Mouse (Mus musculus) neural tube, embryonic 11.5 days (tissue): Measurements from ENCODE around the gene Qsox1. TPM values are rescaled to one million over a fixed set of nuclear protein-coding genes. Genes with fewer than 3 reads are reported as not detected.

Experiments used
- ATAC-seq: fragments of 200-750 bp; cut with Nextera tagmentation; 2 replicates; pipeline ENCODE4 v1.8.0; 2017; ENCODE audit warnings: moderate number of reproducible peaks, mild to moderate bottlenecking, moderate TSS enrichment, moderate library complexity; ENCODE audit not compliant: insufficient read depth, low FRiP score, low TSS enrichment
- DNase-seq: peaks from one replicate; pipeline ENCODE4 v3.0.0-alpha.2; 2015; ENCODE audit warnings: low spot score
- H3K27ac ChIP-seq: fragments of 300-500 bp; sonication (generic); 2 replicates; pipeline ENCODE4 v1.5.1; 2014; ENCODE audit warnings: low read depth, mild to moderate bottlenecking, low read length
- H3K27me3 ChIP-seq: fragments of 300-500 bp; sonication (generic); 2 replicates; pipeline ENCODE4 v1.6.1; 2014; ENCODE audit warnings: mild to moderate bottlenecking, low read length, mixed read lengths; ENCODE audit not compliant: control insufficient read depth, insufficient read depth
- H3K36me3 ChIP-seq: fragments of 300-500 bp; sonication (generic); 2 replicates; pipeline ENCODE4 v1.6.1; 2014; ENCODE audit warnings: mild to moderate bottlenecking, low read length, moderate library complexity, mixed read lengths; ENCODE audit not compliant: control insufficient read depth, insufficient read depth
- H3K4me1 ChIP-seq: fragments of 300-500 bp; sonication (generic); 2 replicates; pipeline ENCODE4 v1.6.1; 2014; ENCODE audit warnings: low read length, mixed read lengths; ENCODE audit not compliant: control insufficient read depth, insufficient read depth
- H3K4me2 ChIP-seq: fragments of 300-500 bp; sonication (generic); 2 replicates; pipeline ENCODE4 v1.6.1; 2014; ENCODE audit warnings: low read depth, mild to moderate bottlenecking, moderate library complexity
- H3K4me3 ChIP-seq: fragments of 300-500 bp; sonication (generic); 2 replicates; pipeline ENCODE4 v1.5.1; 2014; ENCODE audit warnings: low read depth, low read length
- H3K9ac ChIP-seq: fragments of 300-500 bp; sonication (generic); 2 replicates; pipeline ENCODE4 v1.6.1; 2014; ENCODE audit warnings: mild to moderate bottlenecking, low read length
- H3K9me3 ChIP-seq: fragments of 300-500 bp; sonication (generic); 2 replicates; pipeline ENCODE4 v1.6.1; 2016; ENCODE audit warnings: low read length; ENCODE audit not compliant: control insufficient read depth
- WGBS: fragments of 180-500 bp; shearing (Covaris S2); extraction: QIAGEN DNeasy Blood & Tissue Kit; methylation state at CpG from one replicate; pipeline ENCODE4 v1.1.7; 2014; 5-methylcytosine and 5-hydroxymethylcytosine counted together
- polyA plus RNA-seq: library from polyadenylated mRNA; unstranded; fragments of >200 nt; fragmentation: Nextera tagmentation; extraction: Ambion mirVana; gene quantifications from 2 replicates; pipeline ENCODE4 v1.2.1, GENCODE M21; 2014

Gene Qsox1
- polyA plus RNA-seq, 1 experiment from 2014 or later, result 10.3 TPM

DNA sequence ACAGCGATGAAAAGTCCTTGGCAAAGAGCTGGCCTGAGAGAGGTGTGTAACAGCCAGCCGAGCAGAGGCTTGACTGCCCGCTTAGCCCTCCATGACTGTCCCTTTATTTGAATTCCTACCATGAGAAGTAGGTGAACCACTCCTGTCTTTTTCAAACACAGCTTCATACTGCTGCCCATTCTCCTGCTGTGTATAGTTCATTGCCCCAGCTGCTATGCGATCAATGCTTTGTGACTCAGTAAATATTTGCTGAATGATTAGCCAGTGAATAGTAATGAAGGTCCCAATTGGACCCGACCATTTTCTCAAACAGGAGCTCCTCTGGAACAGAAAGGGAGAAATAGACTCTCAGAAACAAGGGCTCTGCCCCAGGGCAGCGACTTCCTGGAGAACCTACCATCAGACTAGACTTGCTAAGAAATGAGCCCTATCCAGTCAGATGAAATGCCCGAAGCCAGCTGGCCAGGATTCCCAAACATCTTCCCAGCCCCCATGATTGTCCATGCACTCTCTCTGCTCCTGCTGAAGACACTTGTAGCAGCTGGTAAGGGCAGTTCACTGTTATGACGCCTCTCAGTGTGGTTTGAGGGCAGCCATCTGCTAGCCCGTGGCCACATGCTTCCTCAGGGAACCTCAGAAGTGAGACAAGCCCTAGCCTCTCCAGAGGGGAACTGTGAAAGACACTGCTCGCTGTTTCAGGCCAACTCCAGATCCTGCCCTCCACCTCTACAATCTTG lies 2.8 kb downstream of the Qsox1 start:
- Histone ChIP-seq H3K27ac (no peak overlapping the region), H3K4me1 (peaks cover 11% of the 10 kb centered on the region; the same call in 1 of the 2 replicates), H3K36me3 (no peaks in the 10 kb centered on the region), H3K9ac (no peak overlapping the region), H3K4me3 (no peak overlapping the region), H3K4me2 (no peak overlapping the region), H3K9me3 (no peaks in the 10 kb centered on the region), H3K27me3 (no peaks in the 10 kb centered on the region)
- WGBS, result 67% methylated on average over 10 of the region's 10 CpGs
- no peak for ATAC-seq
- peak; percentile 19 for DNase-seq

DNA sequence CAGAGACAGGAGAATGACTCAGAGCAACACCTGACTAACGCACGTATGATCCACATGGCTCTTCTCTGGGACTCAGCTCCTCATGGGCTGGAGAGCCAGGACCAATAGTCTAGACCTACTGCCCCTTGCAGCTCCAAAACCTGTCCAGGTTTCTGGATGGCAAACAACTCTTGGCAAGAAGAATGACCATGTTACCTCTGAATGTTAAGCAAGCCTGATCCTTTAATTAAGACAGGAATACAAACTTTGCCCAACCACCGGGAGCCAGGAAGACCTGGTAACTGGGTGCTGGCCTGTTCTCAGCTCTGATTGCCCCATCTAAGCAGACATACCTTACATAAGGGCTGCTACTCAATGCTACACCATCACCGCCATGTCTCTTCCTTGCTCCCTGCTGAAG lies 4.4 kb downstream of the Qsox1 start:
- H3K4me2 ChIP-seq, result no peak overlapping the region
- H3K4me1 ChIP-seq, result peaks cover 11% of the 10 kb centered on the region; the same call in 1 of the 2 replicates
- no peak overlapping the region for H3K27ac ChIP-seq
- H3K27me3 ChIP-seq, result no peaks in the 10 kb centered on the region
- no peaks in the 10 kb centered on the region for H3K9me3 ChIP-seq
- DNase-seq (peak; percentile 3), ATAC-seq (no peak)
- H3K9ac ChIP-seq, result no peak overlapping the region
- 94% methylated on average over 4 of the region's 4 CpGs for WGBS
- no peak overlapping the region for H3K4me3 ChIP-seq
- H3K36me3 ChIP-seq, result no peaks in the 10 kb centered on the region

DNA sequence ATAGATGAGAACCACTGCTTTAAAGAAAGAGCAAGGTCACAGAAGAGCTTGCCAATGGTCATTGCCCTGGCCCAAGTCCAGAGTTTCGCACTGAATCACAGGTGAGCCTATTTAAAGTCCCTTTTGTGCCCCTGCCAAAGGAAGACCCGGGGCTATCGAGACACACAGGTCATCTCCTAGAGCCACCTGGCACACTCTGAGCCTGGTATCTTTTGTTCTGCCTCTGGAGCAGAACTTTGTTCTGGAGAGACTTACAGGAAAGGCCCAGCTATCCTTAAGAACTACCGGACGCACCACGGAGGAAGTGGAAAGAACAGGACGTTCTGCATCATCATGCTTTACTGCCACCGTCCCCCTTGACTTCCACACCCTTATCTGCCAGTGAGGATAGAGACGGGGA lies 7.1 kb downstream of the Qsox1 start:
- DNase-seq (peak; percentile 2), ATAC-seq (no peak)
- 92% methylated on average over 9 of the region's 9 CpGs for WGBS
- H3K9ac ChIP-seq, result no peak overlapping the region
- peaks cover 8% of the 10 kb centered on the region; the same call in 1 of the 2 replicates for H3K4me1 ChIP-seq
- no peaks in the 10 kb centered on the region for H3K9me3 ChIP-seq
- H3K4me2 ChIP-seq, result no peak overlapping the region
- no peaks in the 10 kb centered on the region for H3K27me3 ChIP-seq
- H3K36me3 ChIP-seq, result no peaks in the 10 kb centered on the region
- no peak overlapping the region for H3K27ac ChIP-seq
- no peak overlapping the region for H3K4me3 ChIP-seq

DNA sequence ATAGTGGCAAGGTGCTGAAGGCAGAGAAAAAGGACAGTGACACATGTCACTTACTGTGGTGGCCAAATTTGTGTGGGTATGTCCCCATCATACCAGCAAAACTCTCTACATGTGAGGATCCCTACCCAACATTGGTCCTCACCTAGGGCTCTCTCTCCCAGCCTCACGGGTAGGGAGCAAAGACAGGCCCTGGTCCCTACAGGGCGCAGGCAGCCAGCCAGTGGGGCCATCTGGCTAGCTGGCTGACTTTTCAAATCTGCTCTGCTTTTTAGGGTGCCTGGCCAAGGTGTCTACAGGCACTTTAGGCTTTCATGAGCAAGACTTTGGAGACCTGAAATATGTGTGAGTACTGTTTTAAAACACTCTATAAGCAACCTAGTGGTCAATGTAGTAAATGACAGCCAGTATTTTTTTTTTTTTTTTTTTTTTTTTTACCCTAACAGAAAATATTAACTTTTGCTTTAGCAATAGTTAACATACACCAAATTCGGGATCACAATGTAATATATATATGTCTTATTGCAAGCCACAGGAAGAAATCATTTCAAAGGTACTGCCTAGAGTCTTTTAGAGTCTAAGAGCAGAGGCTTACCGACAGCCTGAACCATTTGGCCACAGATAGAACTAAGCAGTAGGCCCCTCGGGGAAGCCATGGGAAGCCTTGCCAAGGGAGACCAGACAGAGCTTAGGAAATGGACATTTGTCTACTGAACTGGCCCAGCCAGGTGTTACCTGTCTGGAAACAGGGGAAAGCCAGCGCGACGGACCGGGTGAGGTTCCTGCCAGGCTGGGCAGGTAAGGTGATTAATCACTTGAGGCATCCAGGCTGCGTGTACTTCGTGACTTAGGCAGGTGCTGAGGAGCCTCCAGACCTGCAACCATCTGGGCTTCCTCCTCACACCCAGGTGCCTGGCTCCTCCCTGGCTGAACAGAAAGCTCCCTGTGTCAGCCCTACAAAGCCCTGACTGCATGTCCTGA lies 11.4 kb downstream of the Qsox1 start:
- no peak for DNase-seq
- Histone ChIP-seq H3K27me3 (no peaks in the 10 kb centered on the region), H3K9ac (no peak overlapping the region), H3K27ac (no peak overlapping the region), H3K4me2 (no peak overlapping the region), H3K4me3 (no peak overlapping the region), H3K4me1 (no peaks in the 10 kb centered on the region), H3K9me3 (no peaks in the 10 kb centered on the region), H3K36me3 (no peaks in the 10 kb centered on the region)
- 85% methylated on average over 11 of the region's 11 CpGs for WGBS
- ATAC-seq, result no peak

DNA sequence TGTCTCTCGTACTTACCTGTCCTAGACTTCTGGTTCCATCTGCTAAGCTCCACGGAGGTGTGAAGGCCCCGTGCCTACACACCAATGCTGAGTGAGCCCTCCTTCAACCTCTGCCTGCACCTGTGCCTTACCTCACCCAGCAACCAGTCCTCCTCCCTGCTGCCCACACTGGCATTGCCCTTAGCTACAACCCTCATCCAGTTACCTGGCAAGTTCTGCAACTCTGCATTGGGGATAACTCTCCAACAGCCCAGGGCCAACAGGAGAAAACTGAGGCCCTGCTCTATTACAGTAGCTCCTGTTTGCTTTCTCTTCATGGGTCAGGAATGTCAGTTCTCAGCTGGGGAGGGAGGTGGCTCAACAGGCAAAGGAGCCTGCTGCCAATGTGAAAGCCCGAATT lies 14.7 kb downstream of the Qsox1 start:
- no peak for ATAC-seq
- 95% methylated on average over 4 of the region's 4 CpGs for WGBS
- peaks cover 2% of the 10 kb centered on the region; the same call in 1 of the 2 replicates for H3K36me3 ChIP-seq
- no peak overlapping the region for H3K4me2 ChIP-seq
- no peak overlapping the region for H3K9ac ChIP-seq
- no peak overlapping the region for H3K4me3 ChIP-seq
- no peaks in the 10 kb centered on the region for H3K27me3 ChIP-seq
- H3K4me1 ChIP-seq, result no peaks in the 10 kb centered on the region
- no peaks in the 10 kb centered on the region for H3K9me3 ChIP-seq
- DNase-seq, result no peak
- H3K27ac ChIP-seq, result no peak overlapping the region

DNA sequence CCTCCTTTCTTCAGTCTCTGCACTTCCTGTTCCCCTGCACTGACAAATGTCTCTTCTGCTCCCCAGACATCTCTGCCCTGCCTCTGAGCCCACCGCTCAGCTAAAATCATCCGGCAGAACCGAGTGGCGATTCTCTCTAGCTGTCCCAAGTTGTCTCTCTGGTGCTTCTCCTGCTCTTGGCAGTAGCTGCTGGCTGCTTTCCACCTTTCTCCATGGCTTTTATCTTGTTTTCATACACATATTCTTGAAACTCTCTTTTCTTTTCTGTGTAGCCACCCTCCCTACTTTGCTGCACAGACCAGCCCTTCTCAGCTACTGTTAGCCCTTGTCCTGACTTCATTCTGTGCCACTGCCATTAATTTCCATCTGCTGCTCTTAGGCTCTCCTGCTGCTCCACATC lies 15.3 kb downstream of the Qsox1 start:
- 87% methylated on average over 4 of the region's 4 CpGs for WGBS
- DNase-seq (no peak), ATAC-seq (no peak)
- Histone ChIP-seq H3K4me1 (no peaks in the 10 kb centered on the region), H3K27ac (no peak overlapping the region), H3K9ac (no peak overlapping the region), H3K9me3 (no peaks in the 10 kb centered on the region), H3K36me3 (peaks cover 2% of the 10 kb centered on the region; the same call in 1 of the 2 replicates), H3K4me3 (no peak overlapping the region), H3K4me2 (no peak overlapping the region), H3K27me3 (no peaks in the 10 kb centered on the region)

DNA sequence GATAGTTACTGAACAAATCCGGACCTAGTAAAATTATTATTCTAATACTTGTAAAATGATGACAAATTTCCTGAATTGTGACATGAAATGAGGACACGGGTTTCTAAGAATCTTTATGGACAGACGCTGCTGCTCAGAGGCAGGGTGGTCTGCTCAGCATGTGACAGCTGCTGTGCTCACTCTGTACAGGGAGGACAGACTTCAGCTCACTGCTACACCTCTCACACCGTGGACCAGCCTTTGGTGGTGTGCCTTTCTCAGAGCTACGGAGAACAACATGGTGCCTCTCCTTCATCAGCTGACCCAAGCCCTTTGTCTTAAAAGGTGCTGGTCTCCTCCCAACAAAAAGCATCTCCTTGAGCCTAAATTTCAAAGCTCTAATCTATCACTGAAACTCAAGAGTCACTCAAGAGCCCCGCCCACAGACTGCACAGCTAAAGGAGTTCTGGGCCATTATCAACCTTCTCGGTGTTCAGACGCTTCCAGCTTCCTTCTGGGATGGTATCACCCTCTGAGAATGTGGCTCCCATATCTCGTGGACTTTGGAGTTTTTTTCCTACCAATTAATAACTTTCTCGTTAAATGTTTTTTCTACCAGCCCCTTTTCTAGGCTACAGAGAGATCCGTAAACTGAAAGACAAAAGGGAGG lies 15.8 kb downstream of the Qsox1 start:
- no peak for ATAC-seq
- no peaks in the 10 kb centered on the region for H3K4me1 ChIP-seq
- no peak overlapping the region for H3K4me2 ChIP-seq
- H3K27ac ChIP-seq, result no peak overlapping the region
- H3K9ac ChIP-seq, result no peak overlapping the region
- H3K36me3 ChIP-seq, result peaks cover 2% of the 10 kb centered on the region; the same call in 1 of the 2 replicates
- no peak for DNase-seq
- no peaks in the 10 kb centered on the region for H3K27me3 ChIP-seq
- H3K9me3 ChIP-seq, result no peaks in the 10 kb centered on the region
- WGBS, result 79% methylated on average over 11 of the region's 11 CpGs
- no peak overlapping the region for H3K4me3 ChIP-seq

DNA sequence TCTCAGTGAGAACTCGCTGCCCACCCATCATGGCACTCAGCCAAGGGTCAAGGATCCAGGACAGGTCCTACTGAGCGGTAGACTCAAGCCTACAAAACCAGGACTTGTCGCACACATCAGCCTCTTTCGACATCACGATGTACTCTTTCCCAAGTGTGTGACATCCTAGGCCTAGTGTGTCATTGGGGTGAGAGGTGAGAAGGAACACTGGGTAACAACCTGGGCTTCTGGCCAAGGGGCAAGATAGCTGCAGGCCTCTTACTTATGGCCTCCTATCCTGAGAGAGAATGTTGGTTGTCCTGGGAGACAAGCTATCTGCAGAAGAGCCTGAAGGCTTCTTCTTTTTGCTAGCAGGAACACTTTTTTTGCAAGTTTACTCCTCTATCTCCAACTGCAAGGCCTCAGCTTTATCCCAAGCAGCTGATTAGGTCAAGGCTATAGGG lies 16.9 kb downstream of the Qsox1 start:
- H3K27ac ChIP-seq, result no peak overlapping the region
- H3K9ac ChIP-seq, result no peak overlapping the region
- H3K4me2 ChIP-seq, result no peak overlapping the region
- no peak for ATAC-seq
- no peaks in the 10 kb centered on the region for H3K9me3 ChIP-seq
- WGBS, result 95% methylated on average over 5 of the region's 5 CpGs
- H3K27me3 ChIP-seq, result no peaks in the 10 kb centered on the region
- no peak overlapping the region for H3K4me3 ChIP-seq
- DNase-seq, result no peak
- H3K36me3 ChIP-seq, result peaks cover 2% of the 10 kb centered on the region; the same call in 1 of the 2 replicates
- H3K4me1 ChIP-seq, result no peaks in the 10 kb centered on the region
